Mouse (Mus musculus): ENCODE measurements at regions not wholly inside any gene's neighbourhood (a gene's known extent, or its start where the extent isn't known, plus 50 kb on each side); places are given as distances from the start of the nearest gene placed in this dataset.
A peak's percentile ranks its signal among the peaks of the same experiment; 100 is the strongest.

- WGBS, result 60% methylated on average over 3 of the region's 3 CpGs
- H3K4me3 ChIP-seq (ENCODE audit: control insufficient read depth, insufficient read depth, low read length), result no peak overlapping the region
- no peaks in the 10 kb centered on the region for H3K36me3 ChIP-seq (ENCODE audit: control insufficient read depth, insufficient read depth, low read length)
- H3K4me1 ChIP-seq (replicated peaks; ENCODE audit: control insufficient read depth, insufficient read depth, low read length), result no peaks in the 10 kb centered on the region
- H3K27me3 ChIP-seq (ENCODE audit: control insufficient read depth, insufficient read depth, low read length), result no peaks in the 10 kb centered on the region
- no peak for DNase-seq
- no peak overlapping the region for H3K27ac ChIP-seq (ENCODE audit: control insufficient read depth, insufficient read depth, low read length)
- TF ChIP-seq POLR2A (IDR thresholded peaks at IDR 0.05; ENCODE audit: control insufficient read depth, extremely low read depth, insufficient read depth, low read length, poor library complexity), result no peak
- no peak for TF ChIP-seq CTCF (IDR thresholded peaks at IDR 0.05; ENCODE audit: borderline replicate concordance, control insufficient read depth, extremely low read depth, insufficient read depth, low read length, poor library complexity)
These were observed 370.8 kb downstream of the Nkx6-1 start for GRCm38 (mm10) chr5:101294031-101294430.

- Histone ChIP-seq H3K4me3 (ENCODE audit: control insufficient read depth, insufficient read depth, low read length) (no peak overlapping the region), H3K27ac (ENCODE audit: control insufficient read depth, insufficient read depth, low read length) (no peak overlapping the region), H3K4me1 (replicated peaks; ENCODE audit: control insufficient read depth, insufficient read depth, low read length) (no peaks in the 10 kb centered on the region), H3K36me3 (ENCODE audit: control insufficient read depth, insufficient read depth, low read length) (no peaks in the 10 kb centered on the region), H3K27me3 (ENCODE audit: control insufficient read depth, insufficient read depth, low read length) (no peaks in the 10 kb centered on the region)
- WGBS, result 60% methylated on average over 6 of the region's 6 CpGs
- peak; percentile 8 for DNase-seq
- TF ChIP-seq CTCF (IDR thresholded peaks at IDR 0.05; ENCODE audit: borderline replicate concordance, control insufficient read depth, extremely low read depth, insufficient read depth, low read length, poor library complexity), result peak; percentile 40; the same call in 1 of the 2 replicates
- TF ChIP-seq POLR2A (IDR thresholded peaks at IDR 0.05; ENCODE audit: control insufficient read depth, extremely low read depth, insufficient read depth, low read length, poor library complexity), result no peak
These were observed 376.4 kb downstream of the Nkx6-1 start for GRCm38 (mm10) chr5:101288358-101288757.

GRCm38 (mm10) chr5:101285941-101286340 is 378.9 kb downstream of the Nkx6-1 start:
- no peaks in the 10 kb centered on the region for H3K27me3 ChIP-seq (ENCODE audit: control insufficient read depth, insufficient read depth, low read length)
- DNase-seq, result no peak
- TF ChIP-seq POLR2A (IDR thresholded peaks at IDR 0.05; ENCODE audit: control insufficient read depth, extremely low read depth, insufficient read depth, low read length, poor library complexity) (no peak), CTCF (IDR thresholded peaks at IDR 0.05; ENCODE audit: borderline replicate concordance, control insufficient read depth, extremely low read depth, insufficient read depth, low read length, poor library complexity) (no peak)
- WGBS, result 70% methylated on average over 7 of the region's 7 CpGs
- no peaks in the 10 kb centered on the region for H3K4me1 ChIP-seq (replicated peaks; ENCODE audit: control insufficient read depth, insufficient read depth, low read length)
- no peak overlapping the region for H3K4me3 ChIP-seq (ENCODE audit: control insufficient read depth, insufficient read depth, low read length)
- no peaks in the 10 kb centered on the region for H3K36me3 ChIP-seq (ENCODE audit: control insufficient read depth, insufficient read depth, low read length)
- no peak overlapping the region for H3K27ac ChIP-seq (ENCODE audit: control insufficient read depth, insufficient read depth, low read length)

- H3K4me3 ChIP-seq (ENCODE audit: control insufficient read depth, insufficient read depth, low read length), result no peak overlapping the region
- no peak for TF ChIP-seq POLR2A (IDR thresholded peaks at IDR 0.05; ENCODE audit: control insufficient read depth, extremely low read depth, insufficient read depth, low read length, poor library complexity)
- no peak for TF ChIP-seq CTCF (IDR thresholded peaks at IDR 0.05; ENCODE audit: borderline replicate concordance, control insufficient read depth, extremely low read depth, insufficient read depth, low read length, poor library complexity)
- H3K36me3 ChIP-seq (ENCODE audit: control insufficient read depth, insufficient read depth, low read length), result no peaks in the 10 kb centered on the region
- no peak for DNase-seq
- no peak overlapping the region for H3K27ac ChIP-seq (ENCODE audit: control insufficient read depth, insufficient read depth, low read length)
- 96% methylated on average over 3 of the region's 3 CpGs for WGBS
- no peaks in the 10 kb centered on the region for H3K27me3 ChIP-seq (ENCODE audit: control insufficient read depth, insufficient read depth, low read length)
- no peaks in the 10 kb centered on the region for H3K4me1 ChIP-seq (replicated peaks; ENCODE audit: control insufficient read depth, insufficient read depth, low read length)
These were observed 405.0 kb downstream of the Gpat3 start for GRCm38 (mm10) chr5:101250474-101250873.

- Histone ChIP-seq H3K4me3 (ENCODE audit: control insufficient read depth, insufficient read depth, low read length) (no peak overlapping the region), H3K36me3 (ENCODE audit: control insufficient read depth, insufficient read depth, low read length) (no peaks in the 10 kb centered on the region), H3K27me3 (ENCODE audit: control insufficient read depth, insufficient read depth, low read length) (no peaks in the 10 kb centered on the region), H3K27ac (ENCODE audit: control insufficient read depth, insufficient read depth, low read length) (no peak overlapping the region), H3K4me1 (replicated peaks; ENCODE audit: control insufficient read depth, insufficient read depth, low read length) (peaks cover 3% of the 10 kb centered on the region)
- no peak for DNase-seq
- WGBS, result 90% methylated on average over 2 of the region's 2 CpGs
- TF ChIP-seq POLR2A (IDR thresholded peaks at IDR 0.05; ENCODE audit: control insufficient read depth, extremely low read depth, insufficient read depth, low read length, poor library complexity) (no peak), CTCF (IDR thresholded peaks at IDR 0.05; ENCODE audit: borderline replicate concordance, control insufficient read depth, extremely low read depth, insufficient read depth, low read length, poor library complexity) (no peak)
These were observed 397.1 kb downstream of the Gpat3 start for GRCm38 (mm10) chr5:101242651-101243050.

GRCm38 (mm10) chr5:101239298-101240118 is 394.0 kb downstream of the Gpat3 start:
- no peaks in the 10 kb centered on the region for H3K36me3 ChIP-seq (ENCODE audit: control insufficient read depth, insufficient read depth, low read length)
- peaks cover 3% of the 10 kb centered on the region for H3K4me1 ChIP-seq (replicated peaks; ENCODE audit: control insufficient read depth, insufficient read depth, low read length)
- WGBS, result 14% methylated on average over 16 of the region's 16 CpGs
- peak; percentile 18 for DNase-seq
- TF ChIP-seq POLR2A (IDR thresholded peaks at IDR 0.05; ENCODE audit: control insufficient read depth, extremely low read depth, insufficient read depth, low read length, poor library complexity), result no peak
- TF ChIP-seq CTCF (IDR thresholded peaks at IDR 0.05; ENCODE audit: borderline replicate concordance, control insufficient read depth, extremely low read depth, insufficient read depth, low read length, poor library complexity), result no peak
- peak overlapping the region; percentile 15; the same call in 1 of the 2 replicates for H3K27ac ChIP-seq (ENCODE audit: control insufficient read depth, insufficient read depth, low read length)
- H3K27me3 ChIP-seq (ENCODE audit: control insufficient read depth, insufficient read depth, low read length), result no peaks in the 10 kb centered on the region
- peak overlapping the region; percentile 74 for H3K4me3 ChIP-seq (ENCODE audit: control insufficient read depth, insufficient read depth, low read length)
